Mouse (Mus musculus) heart, embryonic 16.5 days (tissue): ENCODE measurements around the gene Zfp87. TPM values are rescaled to one million over a fixed set of nuclear protein-coding genes. Genes with fewer than 3 reads are reported as not detected.
A peak's percentile ranks its signal among the peaks of the same experiment; 100 is the strongest.

Source experiments
- ATAC-seq: fragments of 200-750 bp; cut with Nextera tagmentation; replicated peaks from 2 replicates; pipeline ENCODE4 v1.8.0; 2017; ENCODE audit warnings: moderate number of reproducible peaks; ENCODE audit not compliant: insufficient read depth, low FRiP score; ENCODE audit errors: extremely low read depth
- H3K27ac ChIP-seq: fragments of 300-500 bp; sonication (generic); 2 replicates; pipeline ENCODE4 v1.5.1; 2014; ENCODE audit warnings: mild to moderate bottlenecking, low read length, control low read depth, moderate library complexity
- H3K27me3 ChIP-seq: fragments of 300-500 bp; sonication (generic); 2 replicates; pipeline ENCODE4 v1.6.1; 2014; ENCODE audit warnings: low read length, mixed read lengths; ENCODE audit not compliant: control insufficient read depth, insufficient read depth
- H3K36me3 ChIP-seq: fragments of 300-500 bp; sonication (generic); 2 replicates; pipeline ENCODE4 v1.6.1; 2014; ENCODE audit not compliant: control insufficient read depth, insufficient read depth
- H3K4me1 ChIP-seq: fragments of 300-500 bp; sonication (generic); 2 replicates; pipeline ENCODE4 v1.6.1; 2014; ENCODE audit warnings: low read length, mixed read lengths; ENCODE audit not compliant: control insufficient read depth, insufficient read depth
- H3K4me2 ChIP-seq: fragments of 300-500 bp; sonication (generic); 2 replicates; pipeline ENCODE4 v1.6.1; 2014; ENCODE audit warnings: low read depth, mild to moderate bottlenecking, control low read depth, low read length
- H3K4me3 ChIP-seq: fragments of 300-500 bp; sonication (generic); 2 replicates; pipeline ENCODE4 v1.5.1; 2014; ENCODE audit warnings: mild to moderate bottlenecking, control low read depth, low read length
- H3K9ac ChIP-seq: fragments of 300-500 bp; sonication (generic); 2 replicates; pipeline ENCODE4 v1.6.1; 2014; ENCODE audit warnings: low read length, control low read depth
- H3K9me3 ChIP-seq: fragments of 300-500 bp; sonication (generic); replicated peaks from 2 replicates; pipeline ENCODE4 v1.6.1; 2016; ENCODE audit warnings: low read length; ENCODE audit not compliant: control insufficient read depth
- WGBS: fragments of 180-500 bp; shearing (Covaris S2); extraction: QIAGEN DNeasy Blood & Tissue Kit; methylation state at CpG from one replicate; pipeline ENCODE4 v1.1.7; 2014; 5-methylcytosine and 5-hydroxymethylcytosine counted together
- polyA plus RNA-seq: library from polyadenylated mRNA; unstranded; fragments of >200 nt; fragmentation: Nextera tagmentation; extraction: Ambion mirVana; gene quantifications from 2 replicates; pipeline ENCODE4 v1.2.1, GENCODE M21; 2015

Zfp87 gene
- 16.8 and 18.2 TPM in 2 replicates for polyA plus RNA-seq

DNA sequence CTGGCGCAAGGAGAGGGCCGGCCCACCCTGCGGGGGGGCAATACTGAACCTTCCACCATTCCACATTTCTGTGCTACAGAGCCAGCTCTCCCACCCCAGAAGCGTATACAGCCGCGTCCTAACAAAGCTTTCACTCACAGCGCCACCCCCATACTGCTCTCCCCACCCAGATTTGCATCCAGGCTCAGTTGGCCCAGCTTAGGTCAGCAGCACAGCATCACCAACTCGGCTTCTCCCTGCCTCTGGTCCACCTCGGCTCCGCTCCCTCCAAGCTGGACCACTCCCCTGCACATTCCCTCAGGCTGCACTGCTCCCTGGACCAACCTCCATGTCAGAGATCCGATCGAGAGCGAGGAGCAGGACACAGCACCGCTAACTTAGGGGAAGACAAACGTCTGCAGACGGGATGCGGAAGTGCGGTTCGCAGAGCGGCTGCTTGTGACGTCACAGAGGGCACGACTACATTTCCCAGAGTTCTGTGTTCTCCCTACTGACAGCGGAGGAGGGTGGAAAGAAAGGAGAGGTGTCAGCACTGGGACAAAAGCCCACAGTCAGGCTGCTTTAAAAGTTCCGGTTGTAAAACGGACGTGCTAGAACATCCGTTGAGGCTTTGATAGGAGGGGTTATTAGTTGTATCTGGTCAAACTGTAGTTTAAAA, at the start of gene Zfp87, which contains the start of gene Gm26965:
Zfp87 (minus strand) TSS at position 425 of the 658 bp plus-strand sequence.
Gm26965 (minus strand) TSS at position 399 of the 658 bp plus-strand sequence.
- WGBS: under 1% methylated on average over 27 of the region's 27 CpGs
- ATAC-seq: peak; percentile 97
- H3K4me3 ChIP-seq: peak within 1 kb of the TSS; percentile 98

DNA sequence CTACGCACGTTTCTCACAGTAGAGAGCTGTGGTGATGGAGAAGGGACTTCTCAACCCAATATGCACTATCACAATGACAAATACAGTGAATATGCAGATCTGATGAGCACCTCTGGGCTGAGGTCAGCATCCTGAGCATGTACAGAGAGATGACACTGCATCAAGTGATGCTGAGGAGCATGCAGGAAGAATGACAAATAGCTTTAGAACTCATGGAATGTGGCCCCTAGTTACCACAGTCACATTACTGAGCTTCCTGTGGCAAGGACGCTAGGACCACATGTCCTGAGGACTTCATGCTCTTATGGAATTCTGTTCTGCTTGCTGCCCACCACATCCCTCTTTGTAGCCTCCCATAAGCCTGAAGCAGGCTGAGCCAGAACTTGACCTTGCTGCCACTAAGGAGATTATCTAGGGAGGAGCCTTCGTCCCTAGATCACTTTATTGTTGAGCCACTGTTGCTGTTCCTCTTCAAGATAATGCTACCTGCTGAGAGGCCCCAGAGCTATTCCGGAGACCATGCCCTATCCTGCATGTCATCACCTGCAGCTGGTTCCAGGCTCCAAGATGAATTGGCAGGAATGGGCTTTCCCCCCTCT, 46.7 kb upstream of the Zfp87 start:
- Histone ChIP-seq H3K9ac (no peak overlapping the region), H3K4me3 (no peak overlapping the region), H3K27me3 (no peaks in the 10 kb centered on the region), H3K4me2 (no peak overlapping the region), H3K36me3 (no peaks in the 10 kb centered on the region), H3K9me3 (no peaks in the 10 kb centered on the region), H3K4me1 (no peaks in the 10 kb centered on the region), H3K27ac (no peak overlapping the region)
- WGBS: 61% methylated on average over 5 of the region's 5 CpGs
- no peak for ATAC-seq

More for the DNA sequence above, at the start of gene Zfp87, which contains the start of gene Gm26965:
- Histone ChIP-seq H3K9ac (peak within 1 kb of the TSS; percentile 89), H3K27ac (peak within 1 kb of the TSS; percentile 76), H3K4me1 (peaks cover 15% of the 10 kb centered on the region), H3K9me3 (no peaks in the 10 kb centered on the region), H3K36me3 (peaks cover 3% of the 10 kb centered on the region; the same call in 1 of the 2 replicates), H3K27me3 (no peaks in the 10 kb centered on the region), H3K4me2 (peak within 1 kb of the TSS; percentile 95)

DNA sequence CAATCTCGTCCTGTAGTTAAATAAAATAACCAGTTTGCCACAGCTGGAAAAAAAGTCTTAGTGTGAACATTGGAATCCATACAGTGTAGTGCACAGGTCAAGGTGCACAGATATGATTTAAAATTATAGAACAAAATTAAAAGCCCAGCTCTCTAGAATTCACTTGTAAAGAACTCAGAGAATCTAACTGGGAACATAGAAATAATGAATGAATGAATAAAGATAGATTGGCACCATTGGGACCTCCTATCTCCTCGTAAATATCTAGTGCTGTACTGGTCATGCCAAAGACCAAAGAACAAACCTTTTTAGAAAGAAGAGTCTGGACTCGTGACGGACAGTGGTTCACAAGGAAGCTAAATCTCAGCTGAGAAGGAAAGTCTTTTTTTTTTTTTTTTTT, 27.8 kb upstream of the Zfp87 start, which contains the start of gene Zfp748:
Zfp748 (minus strand) TSS at position 101 of the 400 bp plus-strand sequence.
- Histone ChIP-seq H3K36me3 (no peaks in the 10 kb centered on the region), H3K27me3 (no peaks in the 10 kb centered on the region)
- ATAC-seq: no peak

DNA sequence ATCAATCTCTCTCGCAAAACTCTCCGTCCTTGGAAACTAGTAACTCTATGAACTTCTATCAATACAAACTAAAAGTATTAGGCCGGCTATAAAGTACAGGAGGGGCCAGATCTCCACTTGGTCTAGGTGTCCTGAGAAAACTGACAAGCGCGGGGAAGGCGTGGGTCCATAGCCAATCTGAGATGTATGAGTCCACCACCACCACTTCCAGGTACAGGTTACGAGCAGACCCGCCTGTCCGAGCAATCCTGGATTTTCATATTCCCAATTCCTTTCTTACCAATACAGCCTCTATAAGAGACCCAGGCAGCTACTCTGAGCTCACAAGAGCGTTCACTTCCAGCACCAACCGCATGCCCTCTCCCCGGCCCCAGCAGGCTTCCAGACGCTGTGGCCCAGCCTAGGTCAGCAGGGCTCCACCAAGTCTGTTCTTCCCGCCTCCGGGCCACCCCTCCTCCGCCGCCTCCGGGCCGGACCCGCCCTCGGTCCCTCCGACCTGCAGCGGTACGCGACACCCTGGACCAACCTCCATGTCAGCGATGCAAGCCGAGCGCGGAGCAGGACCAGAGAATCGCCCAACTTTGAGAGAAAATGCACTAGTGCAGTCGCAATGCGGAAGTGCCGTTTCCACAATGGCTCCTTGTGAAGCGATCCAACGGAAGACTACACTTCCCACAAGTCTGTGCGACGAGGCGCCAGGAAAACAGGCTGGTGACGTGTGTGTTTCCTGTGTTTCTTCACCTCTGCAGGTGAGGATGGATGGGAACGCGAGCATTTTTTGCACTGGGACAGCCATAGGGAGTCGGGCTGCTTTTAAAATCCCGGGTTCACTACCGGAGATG, 26.7 kb upstream of the Zfp87 start:
- Histone ChIP-seq H3K9me3 (no peaks in the 10 kb centered on the region), H3K4me3 (peak overlapping the region; percentile 88), H3K9ac (peak overlapping the region; percentile 88), H3K27ac (peak overlapping the region; percentile 89), H3K27me3 (no peaks in the 10 kb centered on the region), H3K4me2 (peak overlapping the region; percentile 71), H3K36me3 (no peaks in the 10 kb centered on the region), H3K4me1 (peaks cover 11% of the 10 kb centered on the region)
- ATAC-seq: peak; percentile 96
- WGBS: under 1% methylated on average over 44 of the region's 44 CpGs

More for the DNA sequence above, 27.8 kb upstream of the Zfp87 start, which contains the start of gene Zfp748:
- WGBS: 81% methylated on average over 4 of the region's 4 CpGs
- Histone ChIP-seq H3K9ac (peak within 1 kb of the TSS; percentile 88), H3K4me1 (peaks cover 11% of the 10 kb centered on the region), H3K9me3 (0 out of 2 replicates have a peak, but pooled peaks cover 2% of the 10 kb centered on the region), H3K27ac (peak within 1 kb of the TSS; percentile 89), H3K4me2 (peak within 1 kb of the TSS; percentile 71), H3K4me3 (peak within 1 kb of the TSS; percentile 88)

DNA sequence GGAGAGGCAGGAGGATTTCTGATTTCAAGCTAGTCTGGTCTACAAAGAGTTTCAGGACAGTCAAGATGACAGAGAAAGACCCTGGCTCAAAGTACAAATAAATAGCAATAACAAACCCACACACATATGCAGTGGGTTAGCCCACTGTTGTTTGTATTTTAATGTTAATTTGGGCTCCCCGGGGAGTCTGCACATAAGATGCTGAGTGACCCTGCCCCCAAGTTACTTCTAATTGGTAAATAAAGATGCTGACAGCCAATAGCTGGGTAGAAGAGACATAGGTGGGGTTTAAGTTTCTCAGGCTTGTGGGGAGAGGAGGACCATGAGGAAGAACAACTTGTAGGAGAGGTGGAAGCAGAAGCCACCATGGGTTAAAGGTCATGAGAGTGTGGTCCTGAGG, 20.0 kb upstream of the Zfp87 start:
- Histone ChIP-seq H3K36me3 (peaks cover 36% of the 10 kb centered on the region), H3K27me3 (no peaks in the 10 kb centered on the region), H3K9me3 (no peaks in the 10 kb centered on the region), H3K27ac (no peak overlapping the region), H3K4me3 (no peak overlapping the region), H3K4me1 (no peaks in the 10 kb centered on the region), H3K4me2 (no peak overlapping the region), H3K9ac (no peak overlapping the region)
- ATAC-seq: no peak
- WGBS: 93% methylated on average over 1 of the region's 1 CpGs

DNA sequence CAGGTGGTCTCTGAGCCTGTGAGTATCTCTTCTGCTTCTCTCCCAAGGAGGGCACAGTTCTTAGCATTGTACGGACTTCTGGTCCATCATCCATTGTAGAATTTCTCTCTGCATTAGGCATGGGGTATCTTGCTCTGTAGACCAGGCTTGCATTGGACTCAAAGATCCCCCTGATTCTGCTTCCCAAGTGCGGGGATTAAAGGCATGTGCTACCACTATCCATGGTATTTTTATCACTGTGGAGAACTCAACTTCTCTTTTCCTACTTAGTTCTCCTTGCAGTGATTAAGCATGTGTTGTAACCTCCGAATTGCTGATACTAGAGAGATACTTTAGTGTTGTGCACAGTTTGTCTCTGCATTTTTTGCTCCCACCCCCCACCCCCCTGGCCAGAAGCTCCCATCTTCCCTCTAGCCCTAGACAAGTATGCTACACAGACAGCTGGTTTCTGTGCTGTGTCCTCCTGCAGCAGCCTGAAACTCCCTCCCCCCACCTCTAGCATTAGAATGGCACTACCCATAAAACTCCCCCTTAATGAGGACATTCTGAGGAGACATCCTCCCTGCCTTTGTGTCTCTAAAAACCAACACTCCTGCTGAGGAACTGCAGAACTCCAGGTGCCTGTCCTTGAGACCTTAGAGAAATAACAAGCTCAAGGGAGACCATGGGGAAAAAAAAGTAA, 1.2 kb upstream of the Zfp87 start:
- Histone ChIP-seq H3K27me3 (no peaks in the 10 kb centered on the region), H3K4me1 (peaks cover 15% of the 10 kb centered on the region), H3K4me3 (no peak overlapping the region), H3K9ac (no peak overlapping the region), H3K36me3 (no peaks in the 10 kb centered on the region), H3K4me2 (no peak overlapping the region), H3K27ac (no peak overlapping the region), H3K9me3 (no peaks in the 10 kb centered on the region)
- 70% methylated on average over 3 of the region's 3 CpGs for WGBS
- ATAC-seq: no peak

DNA sequence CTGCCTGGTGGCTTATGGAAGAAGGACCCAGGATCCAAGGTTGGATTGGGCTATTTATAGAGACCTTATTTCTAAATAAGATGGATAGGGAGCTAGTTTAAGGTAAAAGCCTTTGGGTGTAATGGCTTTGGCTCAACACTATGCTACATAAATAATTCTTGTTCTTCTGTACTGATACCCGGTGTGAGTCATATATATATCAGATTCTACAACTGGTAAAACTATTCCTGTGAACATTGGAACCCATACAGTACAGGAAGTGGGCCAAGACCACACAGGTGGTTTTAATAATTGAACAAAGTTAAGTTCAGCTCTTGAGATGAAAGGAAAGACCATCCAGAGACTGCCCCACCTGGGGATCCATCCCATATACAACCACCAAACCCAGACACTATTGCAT, 25.1 kb downstream of the Zfp87 start:
- Histone ChIP-seq H3K27ac (no peak overlapping the region), H3K9me3 (0 out of 2 replicates have a peak, but pooled peaks cover 1% of the 10 kb centered on the region), H3K4me2 (peak overlapping the region; percentile 91; the same call in 1 of the 2 replicates), H3K27me3 (no peaks in the 10 kb centered on the region), H3K9ac (no peak overlapping the region), H3K4me1 (peaks cover 7% of the 10 kb centered on the region), H3K4me3 (no peak overlapping the region), H3K36me3 (peaks cover 2% of the 10 kb centered on the region; the same call in 1 of the 2 replicates)
- no peak for ATAC-seq
- WGBS: 82% methylated on average over 1 of the region's 1 CpGs

DNA sequence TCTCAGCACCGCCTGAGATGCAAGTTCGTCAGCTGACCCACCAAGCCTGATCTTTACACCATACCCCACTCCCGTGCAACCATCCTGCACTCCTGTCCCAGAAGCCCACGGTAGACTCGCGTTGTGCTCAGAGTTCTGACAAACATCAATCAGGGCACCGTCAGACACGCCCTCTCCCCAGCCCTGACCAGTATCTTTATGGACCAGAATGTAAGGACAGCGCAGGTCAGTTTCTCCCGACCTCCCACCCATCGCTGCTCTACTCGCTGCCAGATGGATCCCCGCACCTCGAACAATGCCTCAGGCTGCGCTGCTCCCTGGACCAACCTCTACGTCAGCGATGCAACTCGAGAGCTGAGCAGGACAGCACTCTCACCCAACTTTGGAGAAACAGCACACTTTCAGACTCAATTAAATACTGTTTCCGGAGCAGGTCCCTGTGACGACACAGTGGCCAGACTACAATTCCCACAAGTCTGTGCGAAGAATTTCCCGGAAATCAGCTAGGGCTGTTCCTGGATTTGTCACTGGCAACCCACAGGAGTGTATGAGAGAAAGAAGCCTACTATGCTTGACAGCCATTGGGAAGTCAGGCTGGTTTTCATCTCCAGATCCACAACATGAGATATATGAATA, 25.8 kb downstream of the Zfp87 start, which contains the start of gene Zfp58:
Zfp58 (minus strand) TSS at position 472 of the 636 bp plus-strand sequence.
- no peaks in the 10 kb centered on the region for H3K27me3 ChIP-seq
- peak within 1 kb of the TSS; percentile 40 for H3K27ac ChIP-seq
- H3K9me3 ChIP-seq: 0 out of 2 replicates have a peak, but pooled peaks cover 3% of the 10 kb centered on the region
- ATAC-seq: peak; percentile 97
- H3K36me3 ChIP-seq: peaks cover 5% of the 10 kb centered on the region
- peak within 1 kb of the TSS; percentile 97 for H3K4me3 ChIP-seq
- WGBS: under 1% methylated on average over 22 of the region's 22 CpGs
- peaks cover 7% of the 10 kb centered on the region for H3K4me1 ChIP-seq
- H3K9ac ChIP-seq: peak within 1 kb of the TSS; percentile 90
- H3K4me2 ChIP-seq: peak within 1 kb of the TSS; percentile 91
